Mouse (Mus musculus): ENCODE results near the gene Arhgef25. TPM values are rescaled to one million over a fixed set of nuclear protein-coding genes. Genes with fewer than 3 reads are reported as not detected.

Arhgef25 gene
- polyA plus RNA-seq, 1 experiment from 2014 or later = 31.6 TPM

- H3K9me3 ChIP-seq (ENCODE audit: control insufficient read depth, low read length) = no peaks in the 10 kb centered on the region
- no peak for DNase-seq (ENCODE audit: low spot score)
- H3K9ac ChIP-seq (ENCODE audit: low read length) = 0 out of 2 replicates have a peak overlapping the region, but pooled peaks have one; percentile 20
- H3K27ac ChIP-seq (ENCODE audit: low read depth, low read length) = no peak overlapping the region
- H3K4me1 ChIP-seq (replicated peaks; ENCODE audit: control insufficient read depth, insufficient read depth, low read length) = no peaks in the 10 kb centered on the region; the same call in 1 of the 2 replicates
- no peaks in the 10 kb centered on the region for H3K27me3 ChIP-seq (ENCODE audit: control insufficient read depth, insufficient read depth, low read length)
- no peak for ATAC-seq (replicated peaks; ENCODE audit: low FRiP score)
- 73% methylated on average over 8 of the region's 8 CpGs for WGBS
- H3K36me3 ChIP-seq (ENCODE audit: control insufficient read depth, insufficient read depth, low read length) = no peaks in the 10 kb centered on the region
- no peak overlapping the region for H3K4me3 ChIP-seq (ENCODE audit: low read depth, low read length)
- H3K4me2 ChIP-seq (ENCODE audit: low read depth, low read length, severe bottlenecking) = no peak overlapping the region
Measured at GRCm38 (mm10) chr10:127226318-127226895, 36.5 kb upstream of the Arhgef25 start.

GRCm38 (mm10) chr10:127225732-127226131, 35.8 kb upstream of the Arhgef25 start:
- Histone ChIP-seq H3K9me3 (ENCODE audit: control insufficient read depth, low read length) (no peaks in the 10 kb centered on the region), H3K4me3 (ENCODE audit: low read depth, low read length) (no peak overlapping the region), H3K36me3 (ENCODE audit: control insufficient read depth, insufficient read depth, low read length) (no peaks in the 10 kb centered on the region), H3K9ac (ENCODE audit: low read length) (no peak overlapping the region), H3K27ac (ENCODE audit: low read depth, low read length) (no peak overlapping the region), H3K4me1 (replicated peaks; ENCODE audit: control insufficient read depth, insufficient read depth, low read length) (no peaks in the 10 kb centered on the region; the same call in 1 of the 2 replicates), H3K27me3 (ENCODE audit: control insufficient read depth, insufficient read depth, low read length) (no peaks in the 10 kb centered on the region), H3K4me2 (ENCODE audit: low read depth, low read length, severe bottlenecking) (no peak overlapping the region)
- no peak for DNase-seq (ENCODE audit: low spot score)
- WGBS = 32% methylated on average over 10 of the region's 10 CpGs
- ATAC-seq (replicated peaks; ENCODE audit: low FRiP score) = no peak

- Histone ChIP-seq H3K4me1 (replicated peaks; ENCODE audit: control insufficient read depth, insufficient read depth, low read length) (no peaks in the 10 kb centered on the region; the same call in 1 of the 2 replicates), H3K27ac (ENCODE audit: low read depth, low read length) (no peak overlapping the region), H3K4me3 (ENCODE audit: low read depth, low read length) (no peak overlapping the region), H3K36me3 (ENCODE audit: control insufficient read depth, insufficient read depth, low read length) (no peaks in the 10 kb centered on the region), H3K4me2 (ENCODE audit: low read depth, low read length, severe bottlenecking) (no peak overlapping the region), H3K27me3 (ENCODE audit: control insufficient read depth, insufficient read depth, low read length) (no peaks in the 10 kb centered on the region), H3K9ac (ENCODE audit: low read length) (no peak overlapping the region), H3K9me3 (ENCODE audit: control insufficient read depth, low read length) (no peaks in the 10 kb centered on the region)
- DNase-seq (ENCODE audit: low spot score) = no peak
- 28% methylated on average over 6 of the region's 6 CpGs for WGBS
- no peak for ATAC-seq (replicated peaks; ENCODE audit: low FRiP score)
Measured at GRCm38 (mm10) chr10:127225213-127225612, 35.3 kb upstream of the Arhgef25 start.

GRCm38 (mm10) chr10:127218339-127218738, 28.5 kb upstream of the Arhgef25 start:
- Histone ChIP-seq H3K4me2 (ENCODE audit: low read depth, low read length, severe bottlenecking) (no peak overlapping the region), H3K36me3 (ENCODE audit: control insufficient read depth, insufficient read depth, low read length) (no peaks in the 10 kb centered on the region), H3K27me3 (ENCODE audit: control insufficient read depth, insufficient read depth, low read length) (no peaks in the 10 kb centered on the region), H3K27ac (ENCODE audit: low read depth, low read length) (no peak overlapping the region), H3K4me1 (replicated peaks; ENCODE audit: control insufficient read depth, insufficient read depth, low read length) (no peaks in the 10 kb centered on the region), H3K9me3 (ENCODE audit: control insufficient read depth, low read length) (no peaks in the 10 kb centered on the region), H3K9ac (ENCODE audit: low read length) (no peak overlapping the region), H3K4me3 (ENCODE audit: low read depth, low read length) (no peak overlapping the region)
- 89% methylated on average over 2 of the region's 2 CpGs for WGBS
- DNase-seq (ENCODE audit: low spot score) = no peak
- no peak for ATAC-seq (replicated peaks; ENCODE audit: low FRiP score)

- H3K4me1 ChIP-seq (replicated peaks; ENCODE audit: control insufficient read depth, insufficient read depth, low read length) = no peaks in the 10 kb centered on the region
- no peaks in the 10 kb centered on the region for H3K9me3 ChIP-seq (ENCODE audit: control insufficient read depth, low read length)
- H3K27me3 ChIP-seq (ENCODE audit: control insufficient read depth, insufficient read depth, low read length) = no peaks in the 10 kb centered on the region
- no peak overlapping the region for H3K9ac ChIP-seq (ENCODE audit: low read length)
- H3K36me3 ChIP-seq (ENCODE audit: control insufficient read depth, insufficient read depth, low read length) = no peaks in the 10 kb centered on the region
- no peak overlapping the region for H3K4me2 ChIP-seq (ENCODE audit: low read depth, low read length, severe bottlenecking)
- no peak overlapping the region for H3K4me3 ChIP-seq (ENCODE audit: low read depth, low read length)
- DNase-seq (ENCODE audit: low spot score) = no peak
- H3K27ac ChIP-seq (ENCODE audit: low read depth, low read length) = no peak overlapping the region
- no peak for ATAC-seq (replicated peaks; ENCODE audit: low FRiP score)
Measured at GRCm38 (mm10) chr10:127217177-127217576, 27.3 kb upstream of the Arhgef25 start.

GRCm38 (mm10) chr10:127216456-127216855, 26.6 kb upstream of the Arhgef25 start:
- ATAC-seq (replicated peaks; ENCODE audit: low FRiP score) (no peak), DNase-seq (ENCODE audit: low spot score) (no peak)
- Histone ChIP-seq H3K4me1 (replicated peaks; ENCODE audit: control insufficient read depth, insufficient read depth, low read length) (peaks cover 3% of the 10 kb centered on the region; the same call in 1 of the 2 replicates), H3K9me3 (ENCODE audit: control insufficient read depth, low read length) (no peaks in the 10 kb centered on the region), H3K4me3 (ENCODE audit: low read depth, low read length) (no peak overlapping the region), H3K36me3 (ENCODE audit: control insufficient read depth, insufficient read depth, low read length) (no peaks in the 10 kb centered on the region), H3K4me2 (ENCODE audit: low read depth, low read length, severe bottlenecking) (no peak overlapping the region), H3K9ac (ENCODE audit: low read length) (no peak overlapping the region), H3K27ac (ENCODE audit: low read depth, low read length) (no peak overlapping the region), H3K27me3 (ENCODE audit: control insufficient read depth, insufficient read depth, low read length) (no peaks in the 10 kb centered on the region)
- 94% methylated on average over 11 of the region's 11 CpGs for WGBS

GRCm38 (mm10) chr10:127214422-127214803, 24.5 kb upstream of the Arhgef25 start:
- Histone ChIP-seq H3K27me3 (ENCODE audit: control insufficient read depth, insufficient read depth, low read length) (no peaks in the 10 kb centered on the region), H3K36me3 (ENCODE audit: control insufficient read depth, insufficient read depth, low read length) (no peaks in the 10 kb centered on the region)
- ATAC-seq (replicated peaks; ENCODE audit: low FRiP score) = no peak

GRCm38 (mm10) chr10:127213704-127214421, 24.0 kb upstream of the Arhgef25 start:
- 83% methylated on average over 13 of the region's 13 CpGs for WGBS
- H3K27ac ChIP-seq (ENCODE audit: low read depth, low read length) = no peak overlapping the region
- no peaks in the 10 kb centered on the region for H3K9me3 ChIP-seq (ENCODE audit: control insufficient read depth, low read length)
- H3K36me3 ChIP-seq (ENCODE audit: control insufficient read depth, insufficient read depth, low read length) = no peaks in the 10 kb centered on the region
- ATAC-seq (replicated peaks; ENCODE audit: low FRiP score) (no peak), DNase-seq (ENCODE audit: low spot score) (no peak)
- H3K4me3 ChIP-seq (ENCODE audit: low read depth, low read length) = no peak overlapping the region
- no peak overlapping the region for H3K9ac ChIP-seq (ENCODE audit: low read length)
- H3K4me1 ChIP-seq (replicated peaks; ENCODE audit: control insufficient read depth, insufficient read depth, low read length) = peaks cover 8% of the 10 kb centered on the region; the same call in 1 of the 2 replicates
- no peak overlapping the region for H3K4me2 ChIP-seq (ENCODE audit: low read depth, low read length, severe bottlenecking)
- H3K27me3 ChIP-seq (ENCODE audit: control insufficient read depth, insufficient read depth, low read length) = no peaks in the 10 kb centered on the region

More at GRCm38 (mm10) chr10:127214422-127214803, 24.5 kb upstream of the Arhgef25 start:
- no peak overlapping the region for H3K4me2 ChIP-seq (ENCODE audit: low read depth, low read length, severe bottlenecking)
- no peak overlapping the region for H3K9ac ChIP-seq (ENCODE audit: low read length)
- H3K27ac ChIP-seq (ENCODE audit: low read depth, low read length) = no peak overlapping the region
- no peak overlapping the region for H3K4me3 ChIP-seq (ENCODE audit: low read depth, low read length)
- DNase-seq (ENCODE audit: low spot score) = no peak
- WGBS = 56% methylated on average over 1 of the region's 1 CpGs
- H3K4me1 ChIP-seq (replicated peaks; ENCODE audit: control insufficient read depth, insufficient read depth, low read length) = peaks cover 7% of the 10 kb centered on the region; the same call in 1 of the 2 replicates
- H3K9me3 ChIP-seq (ENCODE audit: control insufficient read depth, low read length) = no peaks in the 10 kb centered on the region

All from forebrain, embryonic 11.5 days (tissue).